Mouse (Mus musculus): ENCODE data around the gene Gimap5.

The Gimap5 gene

DNA sequence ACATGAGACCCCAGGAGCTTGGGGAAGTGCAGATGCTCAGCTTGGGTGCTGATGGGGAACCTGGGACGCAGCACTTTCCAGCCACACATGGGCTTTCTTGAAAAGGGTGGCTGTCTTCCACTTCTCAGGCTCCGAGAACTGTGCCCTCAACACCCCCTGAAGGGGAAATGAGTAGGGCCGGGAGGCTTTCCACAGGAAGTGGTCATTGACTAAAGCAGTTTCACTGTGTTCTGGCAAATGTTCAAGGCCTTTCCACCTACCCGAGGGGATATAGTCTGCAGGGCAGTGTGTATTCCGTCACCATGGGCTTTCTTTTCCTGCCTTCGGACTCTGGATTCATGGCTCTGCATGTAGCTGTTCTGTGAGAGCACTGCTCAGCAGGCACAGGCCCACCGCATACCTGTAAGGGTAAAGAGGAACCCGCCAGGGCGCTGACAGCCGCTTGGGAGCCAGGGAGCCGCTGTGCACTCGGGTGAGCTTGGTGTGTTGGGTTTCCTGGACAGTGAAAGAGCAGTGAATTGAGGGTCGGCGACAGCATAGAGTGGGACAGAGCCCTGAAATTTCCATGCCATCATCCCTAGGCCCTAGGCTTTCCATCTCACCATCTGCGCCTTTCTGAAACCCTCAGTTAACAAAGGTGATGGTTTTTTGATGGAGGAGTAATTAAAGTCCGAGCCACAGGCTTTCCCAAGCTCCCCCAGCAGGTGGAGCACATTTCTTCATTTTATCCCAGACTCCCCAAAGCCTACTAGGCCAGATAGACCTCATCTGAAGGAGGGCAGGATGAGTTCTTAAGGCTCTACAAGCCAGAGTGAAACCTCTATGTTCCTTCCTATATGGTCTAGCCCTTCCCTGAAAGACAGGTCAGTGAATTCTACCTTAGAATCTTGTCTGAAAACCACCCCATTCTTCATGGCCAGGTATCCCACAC is at the start of gene Gimap5:
Gene Gimap5 (plus strand): TSS at position 239 of the 931 bp plus-strand sequence.
- DNase-seq (ENCODE audit: low spot score): no peak

DNA sequence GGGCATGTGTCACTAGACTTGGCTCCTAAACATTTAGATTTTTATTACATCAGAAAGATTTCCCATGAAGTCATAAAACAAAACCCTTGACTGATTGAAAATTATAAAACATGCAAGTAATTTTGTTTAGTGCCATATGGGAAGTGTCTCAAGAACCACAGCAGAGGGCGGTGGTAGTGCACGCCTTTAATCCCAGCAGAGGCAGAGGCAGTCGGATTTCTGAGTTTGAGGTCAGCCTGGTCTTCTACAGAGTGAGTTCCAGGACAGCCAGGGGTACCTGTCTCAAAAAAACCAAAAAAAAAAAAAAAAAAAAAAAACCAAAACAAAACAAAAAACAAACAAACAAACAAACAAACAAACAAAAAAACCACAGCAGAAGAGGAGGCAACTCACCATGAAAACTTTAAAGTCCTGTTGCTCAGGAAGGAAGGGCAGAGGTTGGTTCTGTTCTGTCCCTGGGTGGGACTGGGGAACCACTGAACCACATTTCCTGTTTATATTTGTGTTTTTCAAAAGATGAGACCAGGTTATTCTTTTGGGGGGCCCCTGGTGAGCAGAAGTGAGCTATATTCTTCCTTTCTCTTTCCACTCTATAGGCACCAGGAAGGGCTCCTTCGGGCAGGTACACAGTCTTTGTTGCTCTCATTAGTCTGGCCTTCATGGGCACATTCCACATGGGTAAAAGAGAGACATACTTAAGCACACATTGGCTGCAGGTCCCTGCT is 49.0 kb upstream of the Gimap5 start:
- no peak for DNase-seq (ENCODE audit: low spot score)

DNA sequence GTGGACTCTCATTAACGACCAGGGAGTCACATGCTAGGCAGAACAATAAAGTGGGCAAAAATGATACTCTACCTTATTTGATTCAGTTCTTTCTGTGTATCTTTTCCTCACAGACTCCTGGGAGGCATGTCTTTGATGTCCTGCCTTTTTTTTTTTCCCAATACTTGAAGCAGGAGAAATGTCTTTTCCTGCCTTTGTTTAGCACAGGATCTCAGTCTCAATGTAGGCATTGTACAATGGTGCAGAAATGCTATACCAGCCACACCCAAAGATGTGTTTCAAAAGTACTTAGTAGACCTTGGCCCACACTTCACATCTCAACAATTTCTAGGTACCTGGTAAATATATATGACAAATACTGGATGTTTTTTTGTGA is 48.5 kb upstream of the Gimap5 start:
- no peak for DNase-seq (ENCODE audit: low spot score)

DNA sequence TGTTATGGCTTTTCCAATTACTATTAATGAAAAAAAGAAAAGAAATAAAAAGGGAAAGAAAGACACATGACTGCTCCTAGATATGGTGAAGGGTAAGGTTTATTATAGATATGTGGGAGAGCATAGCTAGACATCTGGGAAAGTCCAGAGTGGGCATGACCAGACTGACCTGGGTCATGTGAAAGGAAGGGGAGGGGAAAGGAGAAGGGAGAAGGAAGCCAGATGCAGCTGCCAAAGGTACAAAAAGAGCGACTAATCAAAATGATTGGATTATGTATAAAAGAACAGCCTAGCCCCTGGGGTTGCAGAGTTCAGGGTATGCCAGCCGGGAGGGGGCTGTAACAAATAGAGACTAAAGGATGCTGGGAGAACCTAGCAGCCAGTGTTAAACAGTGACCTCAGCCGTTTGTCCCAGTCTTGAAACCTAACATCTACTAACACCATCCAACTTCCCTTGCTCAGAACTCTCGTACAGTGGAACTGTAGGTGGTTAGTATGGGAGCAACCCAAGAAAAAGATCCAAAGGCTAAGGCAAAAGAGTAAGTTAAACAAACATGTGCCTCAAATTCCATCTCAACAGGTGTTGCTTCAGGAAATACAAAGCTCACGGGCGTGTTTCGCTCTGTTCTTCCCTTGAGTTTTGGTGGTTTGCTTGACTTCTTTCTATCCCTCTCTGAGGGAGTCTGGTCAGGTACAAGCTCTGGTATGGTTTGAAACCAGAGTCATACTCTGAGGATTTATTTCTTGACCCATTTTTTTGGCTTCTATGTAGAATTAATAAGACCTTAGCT is 47.7 kb upstream of the Gimap5 start:
- no peak for DNase-seq (ENCODE audit: low spot score)

DNA sequence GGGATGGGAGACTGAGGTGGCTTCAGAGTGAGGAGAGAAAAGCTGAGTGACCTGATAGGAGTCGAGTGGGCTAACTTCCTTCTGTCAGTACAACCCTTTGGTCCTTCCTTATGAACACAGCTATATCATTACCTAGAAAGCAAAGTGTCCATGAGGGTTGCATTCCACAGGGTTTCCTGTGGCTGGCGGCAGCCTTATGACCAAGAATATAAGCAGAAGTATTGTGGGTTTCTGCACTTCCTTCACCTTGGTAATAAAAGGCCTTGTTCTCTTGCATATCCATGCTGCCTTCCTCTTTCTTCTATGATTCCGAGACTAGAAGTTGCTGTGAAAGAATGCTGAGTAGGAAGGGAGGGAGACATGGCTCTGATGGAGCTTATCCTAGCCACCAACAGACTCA is 47.1 kb upstream of the Gimap5 start:
- no peak for DNase-seq (ENCODE audit: low spot score)

DNA sequence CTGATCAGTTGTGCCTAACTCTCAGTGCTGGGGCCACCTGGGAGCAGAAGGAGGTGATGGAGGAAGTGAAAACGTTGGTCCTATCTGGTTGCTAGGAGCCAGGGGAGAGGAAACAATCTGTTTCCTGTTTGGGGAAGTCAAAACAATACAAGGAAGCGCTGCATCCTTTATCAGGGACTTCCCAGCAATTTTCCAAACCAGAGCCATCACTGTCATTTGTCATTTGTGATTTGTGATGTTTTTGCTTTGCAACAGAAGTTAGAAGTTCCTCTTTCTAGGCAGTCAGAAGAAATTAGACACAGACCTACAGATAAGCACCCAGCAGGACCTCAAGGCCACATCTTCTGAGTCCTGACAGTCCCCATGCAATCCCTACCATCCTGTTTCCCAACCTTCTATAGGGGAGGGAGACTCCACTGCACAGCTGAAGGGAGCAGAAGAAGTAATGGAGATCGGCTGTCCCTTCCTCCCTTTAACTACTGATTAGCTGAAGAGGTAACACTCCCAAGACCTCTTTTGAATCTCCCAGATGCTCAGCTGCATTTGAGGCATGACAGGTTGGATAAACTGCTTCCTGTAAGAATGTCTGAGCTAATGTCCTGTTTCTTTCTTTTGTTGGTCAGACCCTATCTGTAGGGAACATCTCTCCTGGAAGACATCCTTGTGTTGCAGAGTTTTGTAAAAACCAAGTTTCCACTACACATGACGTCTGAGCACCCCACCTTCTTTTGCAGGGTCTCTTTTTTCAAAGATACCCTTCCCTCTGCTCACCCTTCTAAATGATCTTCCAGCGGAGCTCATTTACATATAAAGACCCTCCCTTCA is 45.5 kb upstream of the Gimap5 start:
- no peak for DNase-seq (ENCODE audit: low spot score)

DNA sequence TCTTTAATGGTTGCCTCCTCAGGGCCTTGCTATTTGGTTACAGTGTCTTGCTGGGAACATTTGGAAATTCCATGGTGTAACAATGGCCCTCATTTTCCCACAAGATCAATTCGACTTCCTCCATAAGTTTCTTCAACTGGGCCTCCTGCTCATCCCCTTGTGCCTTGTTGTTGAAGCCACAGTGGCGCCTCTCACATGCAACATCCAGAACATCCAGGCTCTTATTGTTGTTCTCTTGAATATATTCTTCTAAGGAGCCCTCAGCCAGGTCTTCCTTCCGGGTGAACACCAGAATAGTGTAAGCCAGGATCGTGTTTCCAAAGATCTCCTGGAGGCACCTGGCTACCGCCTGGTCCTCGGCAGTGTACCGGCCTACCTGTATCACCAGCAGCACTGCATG is 43.9 kb upstream of the Gimap5 start:
- no peak for DNase-seq (ENCODE audit: low spot score)

DNA sequence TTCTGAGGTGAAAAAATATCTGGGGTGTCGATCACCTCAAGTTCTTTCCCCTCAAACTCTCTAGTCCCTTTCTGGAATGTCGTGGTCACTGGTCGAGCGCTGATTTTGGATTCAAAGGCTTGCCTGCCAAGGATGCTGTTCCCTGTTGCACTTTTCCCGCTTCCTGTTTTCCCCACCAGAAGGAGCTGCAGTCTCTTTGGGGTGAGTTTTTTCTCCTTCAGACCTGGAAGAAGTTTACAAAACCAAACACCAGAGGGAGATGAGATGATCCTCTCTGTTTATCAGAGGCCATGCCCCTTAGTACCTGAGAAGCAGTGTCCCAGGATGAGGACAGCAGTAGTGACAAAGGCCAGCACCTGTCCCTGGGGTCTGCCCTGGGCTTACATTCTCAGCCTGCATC is 43.4 kb upstream of the Gimap5 start:
- no peak for DNase-seq (ENCODE audit: low spot score)

DNA sequence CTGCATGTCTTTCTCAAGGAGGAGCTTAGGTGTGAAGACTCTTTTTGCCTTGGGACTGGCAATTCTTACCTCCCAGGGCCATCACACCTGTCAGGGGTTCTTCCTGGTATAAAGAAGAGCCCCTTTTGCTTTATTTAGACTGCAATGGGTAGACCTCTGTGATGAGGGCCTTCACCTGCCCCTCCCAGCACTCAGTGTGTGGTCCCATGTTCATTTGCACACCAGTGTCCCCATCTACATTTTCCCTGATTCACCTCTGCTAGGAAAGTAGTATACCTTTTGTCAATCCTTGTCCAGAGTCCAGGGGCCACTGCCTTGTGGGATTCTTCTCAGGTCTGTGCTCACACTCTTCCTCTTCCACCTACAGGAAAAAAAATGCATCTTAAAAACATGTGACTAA is 41.9 kb upstream of the Gimap5 start:
- DNase-seq (ENCODE audit: low spot score): no peak

DNA sequence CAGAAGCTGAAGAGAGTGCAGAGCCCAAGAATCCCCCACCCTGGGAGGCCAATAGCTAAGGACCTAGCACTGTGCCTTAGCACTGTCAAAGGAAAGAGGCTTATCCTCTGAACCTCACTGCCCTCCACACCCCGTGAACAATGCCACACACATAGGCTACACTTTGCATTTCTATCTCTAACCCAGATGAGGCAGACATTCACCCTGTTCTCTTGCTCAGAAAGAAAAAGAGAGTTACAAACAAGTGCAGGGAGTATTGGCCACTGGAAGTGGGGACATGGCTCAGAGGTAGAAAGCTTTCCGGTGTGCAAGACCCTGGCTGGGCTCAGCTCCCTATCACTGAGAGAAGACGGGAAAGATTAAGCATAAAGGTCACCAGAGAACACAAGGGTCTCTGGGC is 39.9 kb upstream of the Gimap5 start:
- DNase-seq (ENCODE audit: low spot score): no peak

DNA sequence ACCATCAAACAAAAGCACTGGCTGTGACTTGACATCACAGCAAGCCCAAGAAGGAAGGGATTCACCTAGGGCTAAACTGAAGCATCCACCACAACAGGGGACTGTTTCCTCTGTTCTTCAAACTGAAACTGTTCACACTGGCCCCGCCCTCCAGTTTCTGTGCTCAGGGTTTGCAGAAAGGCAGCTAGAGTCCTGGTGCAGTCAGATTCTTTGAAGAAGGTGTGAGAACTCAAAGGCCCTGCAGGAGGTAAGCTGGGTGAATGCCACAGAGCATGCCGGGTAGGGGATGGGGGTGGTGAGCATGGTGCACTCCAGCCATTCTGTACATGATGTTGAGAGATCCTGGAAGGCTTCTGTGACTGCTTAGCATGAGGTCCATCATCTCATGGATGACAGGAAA is 27.5 kb upstream of the Gimap5 start, which contains the start of the genes Gm28053 and Gimap7:
Gene Gm28053 (plus strand): TSS at position 153 of the 400 bp plus-strand sequence.
Gene Gimap7 (plus strand): TSS at position 167 of the 400 bp plus-strand sequence.
- no peak for DNase-seq (ENCODE audit: low spot score)

DNA sequence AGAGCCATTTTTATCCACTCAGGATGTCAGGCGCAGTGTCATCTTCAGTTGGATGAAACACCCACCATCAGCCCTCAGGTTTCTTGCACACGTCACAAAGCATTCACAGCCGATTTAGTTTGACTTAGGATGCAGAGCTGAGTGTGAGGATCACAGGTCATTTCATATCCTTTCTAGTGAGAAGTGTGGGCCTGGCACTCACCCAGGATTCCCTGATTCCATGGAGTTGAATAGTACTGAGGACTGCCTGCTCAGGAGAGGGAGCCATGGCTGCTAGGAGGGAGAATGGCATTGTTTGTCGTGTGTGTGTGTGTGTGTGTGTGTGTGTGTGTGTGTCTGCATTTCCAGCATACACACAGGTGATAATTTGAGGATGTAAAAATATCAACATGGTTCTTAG is 25.7 kb upstream of the Gimap5 start:
- no peak for DNase-seq (ENCODE audit: low spot score)

DNA sequence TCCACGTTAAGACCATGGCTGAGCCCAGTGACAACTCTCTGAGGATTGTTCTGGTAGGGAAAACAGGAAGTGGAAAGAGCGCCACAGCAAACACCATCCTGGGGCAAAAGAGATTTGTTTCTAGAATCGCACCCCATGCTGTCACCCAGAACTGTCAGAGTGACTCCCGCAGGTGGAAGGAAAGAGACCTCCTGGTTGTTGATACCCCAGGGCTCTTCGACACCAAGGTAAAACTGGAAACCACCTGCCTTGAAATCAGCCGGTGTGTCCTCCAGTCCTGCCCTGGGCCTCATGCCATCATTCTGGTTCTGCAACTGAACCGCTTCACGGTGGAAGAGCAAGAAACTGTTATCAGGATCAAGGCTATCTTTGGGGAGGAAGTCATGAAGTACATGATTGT is 22.5 kb upstream of the Gimap5 start:
- DNase-seq (ENCODE audit: low spot score): no peak

DNA sequence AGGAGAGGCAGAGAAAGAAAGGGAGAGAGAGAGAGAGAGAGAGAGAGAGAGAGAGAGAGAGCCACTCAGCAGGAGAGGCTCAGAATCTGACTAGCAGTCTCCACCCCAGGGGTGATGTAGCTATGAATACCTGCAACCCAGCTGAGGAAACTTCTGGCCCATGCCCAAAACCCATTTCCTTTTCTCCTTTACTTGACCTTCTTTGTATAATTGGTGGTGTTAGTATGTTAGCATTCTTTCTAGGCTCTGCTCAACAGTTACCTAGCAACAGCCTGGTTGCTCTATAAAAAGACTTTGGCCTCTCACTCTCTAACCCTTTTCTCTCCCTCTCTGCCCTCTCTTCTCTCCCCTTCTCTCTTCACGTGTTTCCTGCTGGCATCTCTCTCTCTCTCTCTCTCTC is 20.5 kb upstream of the Gimap5 start:
- no peak for DNase-seq (ENCODE audit: low spot score)

DNA sequence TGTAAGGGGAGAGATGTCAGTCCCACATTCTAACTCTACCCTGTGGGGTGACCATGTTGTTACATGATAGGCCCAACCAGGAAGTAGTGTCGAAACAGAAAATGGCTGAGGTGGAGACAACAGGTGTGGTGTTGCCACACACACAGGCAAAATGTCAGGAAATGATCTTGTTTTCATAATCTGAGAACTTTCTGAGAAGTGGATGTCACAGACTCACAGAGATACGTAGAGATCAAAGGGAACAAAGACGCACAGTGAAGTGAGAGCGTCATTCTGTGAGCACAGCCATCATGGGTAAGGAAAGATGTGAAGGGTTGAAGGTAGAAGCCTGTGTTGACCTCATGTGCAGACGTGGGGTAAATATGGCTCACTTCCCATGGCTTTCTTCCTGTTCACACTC is 18.2 kb upstream of the Gimap5 start:
- no peak for DNase-seq (ENCODE audit: low spot score)

DNA sequence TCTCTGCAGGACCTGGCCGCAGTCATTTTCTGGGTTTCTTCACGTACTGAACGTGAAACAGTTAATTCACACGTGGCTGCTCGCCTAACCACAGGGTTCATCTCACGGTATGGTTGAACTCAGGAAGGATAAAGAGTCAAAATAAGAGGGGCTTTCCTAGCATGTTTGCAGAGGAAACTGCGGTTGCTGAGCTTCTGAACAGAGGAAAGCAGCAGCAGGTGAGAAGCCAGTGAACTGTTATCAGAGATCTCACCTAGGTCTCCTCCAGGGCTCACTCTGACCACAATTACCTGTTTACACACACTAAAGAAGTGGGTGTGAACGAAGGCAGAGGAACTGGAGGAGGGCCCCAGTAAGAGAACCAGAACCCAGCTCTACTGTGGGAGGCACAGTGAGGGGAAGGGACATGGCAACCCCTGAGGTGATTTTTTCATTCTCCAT is 13.1 kb upstream of the Gimap5 start:
- no peak for DNase-seq (ENCODE audit: low spot score)

DNA sequence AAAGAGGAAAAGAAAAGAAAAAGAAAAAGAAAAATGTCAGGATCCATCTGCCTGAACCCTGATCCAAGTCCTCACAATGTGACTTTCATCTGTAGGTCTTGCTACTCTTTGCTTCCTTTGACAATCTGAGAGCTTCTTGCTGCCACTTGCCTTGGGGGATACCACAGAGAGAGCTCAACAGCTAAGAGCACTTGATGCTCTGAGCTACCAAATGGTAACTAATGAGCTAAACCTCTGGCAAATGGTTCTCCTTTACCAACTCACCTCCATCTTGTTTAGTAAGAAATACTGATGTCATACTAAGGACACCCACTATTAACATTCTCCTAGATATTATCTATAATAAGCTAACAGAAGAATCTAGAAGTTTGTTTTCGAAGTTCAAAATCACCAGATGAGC is 12.3 kb upstream of the Gimap5 start:
- no peak for DNase-seq (ENCODE audit: low spot score)

DNA sequence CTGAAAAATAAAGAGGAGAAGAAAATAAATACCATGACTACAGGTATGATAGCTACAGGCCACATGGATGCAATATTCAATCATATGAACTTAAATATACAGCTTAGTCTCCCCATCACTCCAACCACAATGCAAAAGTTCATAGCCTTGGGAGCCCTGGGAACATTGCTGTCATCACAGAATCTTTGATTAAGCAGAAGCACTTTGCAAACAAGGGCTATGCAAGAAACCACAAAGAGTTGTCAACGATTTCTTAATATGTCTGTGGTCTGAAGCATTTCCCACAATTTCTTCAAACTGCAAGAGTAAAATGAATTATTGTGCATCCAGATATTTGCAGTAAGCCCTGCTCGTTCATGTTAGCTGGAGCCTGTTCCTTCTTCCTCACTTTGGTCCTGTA is 8.9 kb upstream of the Gimap5 start:
- no peak for DNase-seq (ENCODE audit: low spot score)

DNA sequence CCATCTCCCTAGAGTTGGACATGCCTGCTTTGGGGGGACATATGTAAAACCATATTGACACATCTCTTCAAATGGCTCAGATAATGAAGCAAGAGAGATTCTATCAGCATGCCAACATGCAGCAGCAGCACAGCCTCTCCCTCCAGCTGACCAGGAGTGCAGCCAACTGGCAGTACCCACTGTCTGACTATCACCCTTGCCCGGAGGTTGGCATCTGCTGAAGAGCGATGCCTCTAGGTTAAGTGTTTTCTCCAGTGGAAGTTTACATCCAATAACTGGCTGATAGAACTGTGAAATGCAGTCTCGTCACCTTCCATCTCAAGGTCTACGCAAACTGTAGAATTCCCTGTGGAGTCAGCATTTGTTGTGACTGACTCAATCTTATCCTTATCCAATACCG is 8.3 kb upstream of the Gimap5 start:
- DNase-seq (ENCODE audit: low spot score): no peak

DNA sequence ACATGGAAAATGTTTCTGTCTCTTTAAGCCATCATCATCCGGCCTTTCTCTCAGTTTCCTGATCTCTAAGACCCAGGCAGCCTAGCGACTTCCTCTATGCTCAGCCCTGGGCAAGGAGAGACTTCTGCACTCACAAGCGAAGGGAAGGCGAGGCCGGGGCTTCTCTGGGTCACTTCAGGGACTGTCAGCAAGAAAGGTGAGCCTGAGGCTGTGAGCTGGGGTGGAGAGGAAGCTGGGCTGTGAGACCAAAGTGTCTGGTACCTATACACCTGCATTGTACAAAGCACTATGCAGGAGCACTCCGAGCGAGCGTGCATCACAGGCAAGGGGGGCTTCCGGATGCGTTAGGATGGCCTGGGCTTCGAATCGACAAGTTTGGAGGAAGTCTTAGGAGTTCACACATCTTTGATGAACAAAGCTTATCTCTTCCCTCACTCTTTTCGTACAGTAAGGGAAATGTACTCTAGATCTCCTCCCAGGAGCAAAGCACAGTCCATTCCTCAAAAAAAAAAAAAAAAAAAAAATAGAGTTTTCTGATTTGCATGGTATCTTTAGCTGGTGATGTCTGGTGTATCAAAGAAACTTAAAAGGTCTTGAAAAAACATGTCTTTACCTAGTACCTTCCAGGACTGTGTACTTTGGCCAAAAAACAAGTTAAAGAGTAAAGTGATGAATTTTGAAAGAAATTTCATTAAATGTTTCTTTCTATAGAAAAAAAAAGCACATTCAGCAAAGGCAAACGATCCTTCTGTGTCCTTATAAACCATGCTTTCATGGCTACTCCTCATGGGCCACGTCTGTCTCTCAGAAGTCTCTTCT is 6.8 kb upstream of the Gimap5 start, which contains the start of gene Gimap1:
Gene Gimap1 (plus strand): TSS at position 94 of the 819 bp plus-strand sequence.
- DNase-seq (ENCODE audit: low spot score): no peak

DNA sequence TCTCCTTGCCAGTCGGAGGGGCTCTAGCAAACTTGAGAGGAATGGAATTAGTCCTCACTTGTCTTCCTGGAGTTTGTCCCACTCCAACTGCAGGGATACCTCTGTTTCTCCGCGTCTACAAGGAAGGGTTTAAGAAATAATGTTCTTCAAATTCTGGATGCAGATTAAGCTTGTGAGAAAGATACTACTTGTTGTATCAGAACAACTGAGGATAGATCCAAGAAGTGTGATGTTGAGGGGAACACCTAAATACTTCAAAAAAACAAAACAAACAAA is 6.3 kb upstream of the Gimap5 start:
- no peak for DNase-seq (ENCODE audit: low spot score)
